Mouse (Mus musculus) heart, embryonic 10.5 days (tissue): ENCODE results near the gene Apol9b. TPM values are rescaled to one million over a fixed set of nuclear protein-coding genes. Genes with fewer than 3 reads are reported as not detected.
"Not testable (repeated sequence)": the region's sequence is repeated elsewhere in the genome, so short reads cannot be mapped to it uniquely, and the experiment has no call there.

ENCODE experiments used
- DNase-seq: peaks from one replicate; pipeline ENCODE4 v3.0.0-alpha.2; 2017; ENCODE audit warnings: low spot score
- H3K27ac ChIP-seq: fragments of 300-500 bp; sonication (generic); 2 replicates; pipeline ENCODE4 v1.5.1; 2016; ENCODE audit warnings: mild to moderate bottlenecking
- H3K27me3 ChIP-seq: fragments of 300-500 bp; sonication (generic); 2 replicates; pipeline ENCODE4 v1.6.1; 2016; ENCODE audit warnings: mild to moderate bottlenecking; ENCODE audit not compliant: poor library complexity, insufficient read depth, severe bottlenecking
- H3K36me3 ChIP-seq: fragments of 300-500 bp; sonication (generic); 2 replicates; pipeline ENCODE4 v1.6.1; 2016; ENCODE audit warnings: mild to moderate bottlenecking, moderate library complexity
- H3K4me1 ChIP-seq: fragments of 300-500 bp; sonication (generic); 2 replicates; pipeline ENCODE4 v1.6.1; 2016; ENCODE audit warnings: mild to moderate bottlenecking
- H3K4me3 ChIP-seq: fragments of 300-500 bp; sonication (generic); 2 replicates; pipeline ENCODE4 v1.5.1; 2016; ENCODE audit warnings: mild to moderate bottlenecking, moderate library complexity
- H3K9me3 ChIP-seq: fragments of 300-500 bp; sonication (generic); 2 replicates; pipeline ENCODE4 v1.6.1; 2016; ENCODE audit warnings: mild to moderate bottlenecking, moderate library complexity
- WGBS: fragments of 180-500 bp; shearing (Covaris S2); methylation state at CpG from one replicate; pipeline ENCODE4 v1.1.7; 2016; 5-methylcytosine and 5-hydroxymethylcytosine counted together
- polyA plus RNA-seq: library from polyadenylated mRNA; unstranded; fragments of >200 nt; fragmentation: Nextera tagmentation; extraction: Ambion mirVana; gene quantifications from 2 replicates; pipeline ENCODE4 v1.2.1, GENCODE M21; 2016

Apol9b gene
- polyA plus RNA-seq, 1 experiment from 2014 or later, result not detected

DNA sequence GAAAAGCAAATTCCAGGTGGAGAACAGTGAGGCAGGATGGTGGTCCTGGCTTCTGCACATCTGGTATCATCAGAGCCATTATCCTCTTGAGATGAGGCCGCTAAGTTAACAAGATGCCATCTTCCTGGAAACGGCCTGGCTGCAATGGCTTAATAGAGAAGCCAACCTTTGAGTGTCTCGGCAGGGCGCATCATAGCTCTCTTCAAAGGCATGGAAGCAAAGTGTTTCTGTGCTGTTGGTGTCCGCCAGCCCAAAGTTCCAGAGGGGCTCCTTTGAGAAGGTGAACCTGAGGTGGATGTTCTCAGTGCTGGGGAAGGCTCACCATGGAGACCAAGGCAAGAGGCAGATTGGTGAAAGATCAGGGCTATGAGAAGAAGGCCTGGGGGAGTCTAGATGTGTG lies 2.8 kb downstream of the Apol9b start:
- no peaks in the 10 kb centered on the region for H3K9me3 ChIP-seq
- peaks cover 9% of the 10 kb centered on the region; the same call in 1 of the 2 replicates for H3K4me1 ChIP-seq
- WGBS, result 81% methylated on average over 5 of the region's 5 CpGs
- H3K27ac ChIP-seq, result no peak overlapping the region
- H3K27me3 ChIP-seq, result peaks cover 5% of the 10 kb centered on the region; the same call in 1 of the 2 replicates
- no peaks in the 10 kb centered on the region for H3K36me3 ChIP-seq
- peak; percentile 61 for DNase-seq
- no peak overlapping the region for H3K4me3 ChIP-seq

DNA sequence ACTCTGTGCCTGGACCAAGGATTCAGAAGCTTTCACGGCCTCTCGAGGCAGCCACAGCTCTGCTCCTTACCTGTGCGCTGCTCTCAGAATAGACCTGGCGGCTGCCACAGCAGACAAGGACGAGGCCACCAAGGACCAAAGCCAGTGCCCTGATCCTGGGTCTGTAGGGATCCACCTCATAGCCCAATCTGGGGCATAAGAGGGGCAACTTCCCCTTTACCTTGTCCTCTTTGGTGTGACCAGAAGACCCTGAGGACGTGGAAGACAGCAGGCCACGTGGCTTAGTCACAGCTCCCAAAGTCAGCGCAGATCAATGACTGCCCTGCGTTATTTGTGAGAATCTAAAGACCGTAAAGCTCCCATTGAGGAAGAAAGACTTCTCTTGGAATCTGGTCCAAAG lies 4.0 kb downstream of the Apol9b start:
- H3K27me3 ChIP-seq, H3K27ac ChIP-seq, H3K4me3 ChIP-seq, H3K9me3 ChIP-seq, H3K36me3 ChIP-seq, DNase-seq: not testable (repeated sequence)
- 72% methylated on average over 10 of the region's 10 CpGs for WGBS
- peaks cover 11% of the 10 kb centered on the region; the same call in 1 of the 2 replicates for H3K4me1 ChIP-seq

DNA sequence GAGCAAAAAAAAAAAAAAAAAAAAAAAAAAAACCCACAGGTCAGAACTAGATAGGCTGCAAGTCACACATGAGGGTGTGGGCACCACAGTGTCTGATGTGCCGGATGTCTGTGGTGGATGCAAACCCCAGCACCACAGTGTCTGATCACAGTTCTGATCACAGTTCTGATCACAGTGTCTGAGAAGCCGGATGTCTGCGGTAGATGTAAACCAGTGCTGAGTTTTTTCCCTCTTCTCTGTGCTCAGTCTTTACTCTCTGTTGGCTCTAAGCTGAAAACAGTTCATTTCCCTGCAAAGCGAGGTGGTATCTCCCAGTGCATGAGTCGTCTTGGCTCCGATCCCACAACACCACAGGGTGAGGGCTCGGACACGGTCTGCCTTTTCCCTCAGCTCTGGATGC lies 4.5 kb downstream of the Apol9b start:
- not testable (repeated sequence) for H3K4me3 ChIP-seq, H3K9me3 ChIP-seq, H3K27me3 ChIP-seq, H3K27ac ChIP-seq, H3K36me3 ChIP-seq
- peaks cover 11% of the 10 kb centered on the region; the same call in 1 of the 2 replicates for H3K4me1 ChIP-seq
- DNase-seq, result peak; percentile 62
- 60% methylated on average over 8 of the region's 8 CpGs for WGBS

DNA sequence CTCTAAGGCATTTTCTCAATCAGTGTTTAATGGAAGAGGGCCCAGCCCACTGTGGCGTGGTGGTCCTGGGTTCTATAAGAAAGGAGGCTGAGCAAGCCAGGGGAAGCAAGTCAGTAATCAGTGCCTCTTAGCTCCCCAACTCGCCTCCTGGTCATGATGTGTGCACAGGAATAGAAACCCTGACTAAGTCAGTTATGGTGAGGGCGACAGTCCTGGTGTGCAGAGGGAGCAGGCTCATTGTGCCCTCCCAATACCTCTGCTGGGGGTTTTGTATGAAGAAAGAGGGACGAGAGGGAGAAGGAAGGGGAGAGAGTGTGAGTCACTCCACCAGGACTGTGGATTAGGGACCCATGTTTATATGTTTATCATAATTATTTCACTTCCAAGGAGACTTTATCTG lies 5.1 kb downstream of the Apol9b start:
- H3K36me3 ChIP-seq, H3K4me3 ChIP-seq, H3K27ac ChIP-seq, H3K27me3 ChIP-seq, H3K9me3 ChIP-seq: not testable (repeated sequence)
- DNase-seq, result peak; percentile 61
- 42% methylated on average over 4 of the region's 4 CpGs for WGBS
- H3K4me1 ChIP-seq, result peaks cover 11% of the 10 kb centered on the region; the same call in 1 of the 2 replicates

DNA sequence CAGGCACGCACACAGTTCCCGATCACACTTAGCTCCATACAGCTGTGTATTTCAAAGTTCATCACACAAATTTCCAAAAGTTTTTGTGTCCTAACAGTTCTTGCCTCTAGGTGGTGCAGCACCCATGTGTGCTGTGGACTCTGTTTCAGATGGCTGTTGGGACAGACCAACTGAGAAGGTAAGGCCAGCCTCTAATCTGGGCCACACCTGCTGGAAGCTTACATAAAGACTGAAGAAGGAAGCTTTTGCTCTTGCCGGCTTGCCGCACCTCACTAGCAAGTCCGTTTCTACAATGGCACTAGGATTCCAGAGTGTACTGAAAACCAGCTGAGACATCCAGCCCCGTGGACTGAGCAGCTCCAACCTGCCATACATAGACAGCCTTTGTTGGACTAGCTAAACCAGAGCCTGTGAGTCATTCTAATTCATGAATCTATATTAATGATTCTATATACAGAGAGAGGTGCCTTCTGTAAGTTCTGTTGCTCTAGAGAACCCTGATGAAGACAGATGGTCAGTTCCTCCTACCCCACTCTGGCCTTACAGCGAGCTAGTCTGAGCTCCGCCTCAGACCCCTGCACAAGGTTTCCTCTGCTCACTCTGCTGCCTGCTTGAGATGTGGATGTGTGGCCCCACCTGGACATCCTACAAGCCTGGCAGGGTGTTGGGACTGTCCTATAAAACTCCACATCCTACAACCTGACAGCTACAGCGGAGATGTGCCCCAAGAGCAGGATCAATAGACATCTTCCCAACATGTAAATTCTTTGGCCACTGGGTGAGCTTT lies 11.9 kb downstream of the Apol9b start:
- Histone ChIP-seq H3K4me1 (0 out of 2 replicates have a peak, but pooled peaks cover 6% of the 10 kb centered on the region), H3K4me3 (no peak overlapping the region), H3K27me3 (peaks cover 5% of the 10 kb centered on the region; the same call in 1 of the 2 replicates), H3K27ac (no peak overlapping the region), H3K36me3 (no peaks in the 10 kb centered on the region), H3K9me3 (no peaks in the 10 kb centered on the region)
- DNase-seq, result peak; percentile 73
- WGBS, result 74% methylated on average over 9 of the region's 9 CpGs

DNA sequence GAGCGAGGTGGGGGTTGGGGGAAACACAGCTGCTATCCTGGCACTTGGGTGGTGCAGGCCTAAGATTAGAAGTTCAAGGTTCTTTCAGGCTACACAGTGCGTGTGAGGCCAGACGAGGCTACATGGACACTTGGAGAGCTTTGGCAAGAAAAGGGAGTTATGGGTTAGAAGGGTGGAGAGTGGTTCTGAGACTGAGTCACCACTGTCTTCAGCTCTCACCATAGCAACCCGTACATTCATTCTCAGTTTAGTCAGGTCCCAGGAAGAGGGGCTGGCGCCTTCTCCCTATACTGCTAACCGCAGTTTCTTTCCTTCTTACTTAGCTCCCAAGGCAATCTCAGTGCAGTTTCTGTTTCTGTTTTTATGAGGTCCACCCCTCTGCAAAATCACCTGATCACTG lies 12.7 kb downstream of the Apol9b start:
- 78% methylated on average over 6 of the region's 6 CpGs for WGBS
- H3K4me3 ChIP-seq, H3K27ac ChIP-seq, H3K9me3 ChIP-seq, H3K27me3 ChIP-seq, H3K4me1 ChIP-seq, H3K36me3 ChIP-seq: not testable (repeated sequence)
- DNase-seq, result peak; percentile 58

DNA sequence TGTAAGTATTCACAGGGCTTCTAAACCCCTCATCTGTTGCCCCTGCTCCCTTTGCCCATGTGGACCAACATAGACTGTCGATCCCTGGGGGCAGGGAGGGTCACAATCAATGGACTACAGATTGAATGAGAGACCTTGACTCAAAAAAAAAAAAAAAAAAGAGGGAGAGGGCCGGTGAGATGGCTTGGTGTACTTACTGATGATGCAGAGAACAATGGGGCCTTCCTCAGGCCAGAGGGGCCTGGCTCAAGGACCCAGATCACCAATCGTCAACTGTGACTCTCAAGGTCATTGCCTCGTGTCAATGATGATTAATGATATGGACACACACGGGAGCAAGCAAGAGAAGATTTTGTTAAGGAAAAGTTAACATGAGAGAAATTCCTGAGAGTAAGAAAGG lies 15.8 kb downstream of the Apol9b start:
- Histone ChIP-seq H3K27me3 (no peaks in the 10 kb centered on the region; the same call in 1 of the 2 replicates), H3K9me3 (no peaks in the 10 kb centered on the region), H3K36me3 (no peaks in the 10 kb centered on the region), H3K27ac (no peak overlapping the region), H3K4me1 (peaks cover 4% of the 10 kb centered on the region; the same call in 1 of the 2 replicates), H3K4me3 (no peak overlapping the region)
- no peak for DNase-seq
- 39% methylated on average over 5 of the region's 5 CpGs for WGBS

DNA sequence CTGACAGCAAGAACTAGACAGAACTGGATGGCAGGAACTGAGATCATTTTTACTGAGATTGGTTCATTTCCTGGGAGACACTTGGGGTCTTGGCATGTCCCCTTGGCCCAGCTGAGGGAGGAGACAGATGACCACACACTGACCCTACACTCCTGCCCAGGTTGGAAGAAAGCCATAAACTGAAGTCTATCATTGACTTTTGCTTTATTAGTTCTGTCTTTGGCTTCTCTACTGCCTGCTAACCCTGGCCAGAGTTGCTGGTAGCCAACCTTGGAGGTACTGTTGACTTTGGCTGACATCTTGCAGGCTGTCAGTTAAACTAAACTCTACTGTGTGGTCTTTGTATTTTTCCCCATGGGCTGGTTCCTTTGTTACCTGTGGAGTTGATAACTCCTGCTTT lies 16.2 kb downstream of the Apol9b start:
- Histone ChIP-seq H3K27ac (no peak overlapping the region), H3K36me3 (no peaks in the 10 kb centered on the region), H3K27me3 (no peaks in the 10 kb centered on the region; the same call in 1 of the 2 replicates), H3K4me1 (peaks cover 4% of the 10 kb centered on the region; the same call in 1 of the 2 replicates), H3K4me3 (no peak overlapping the region), H3K9me3 (no peaks in the 10 kb centered on the region)
- peak; percentile 42 for DNase-seq

DNA sequence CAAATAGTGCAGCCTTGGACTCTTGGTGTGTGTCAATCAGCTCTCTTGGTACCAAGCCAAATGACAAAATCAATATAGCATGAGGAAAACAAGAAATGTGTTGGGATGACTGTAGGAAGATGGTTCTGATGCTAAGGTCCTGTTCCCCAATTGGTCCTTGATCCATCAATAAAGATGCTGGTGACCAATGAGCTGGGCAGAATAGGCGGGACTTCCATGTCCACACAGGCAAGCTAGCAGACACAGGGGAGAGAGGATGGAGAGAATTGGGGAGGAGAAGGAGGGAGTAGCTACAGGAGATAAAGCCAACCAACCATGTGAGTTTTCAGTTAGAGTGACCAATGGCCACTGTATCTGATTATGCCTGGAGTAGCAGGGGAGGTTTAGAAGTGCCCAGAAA lies 17.5 kb downstream of the Apol9b start:
- H3K27me3 ChIP-seq, result no peaks in the 10 kb centered on the region; the same call in 1 of the 2 replicates

DNA sequence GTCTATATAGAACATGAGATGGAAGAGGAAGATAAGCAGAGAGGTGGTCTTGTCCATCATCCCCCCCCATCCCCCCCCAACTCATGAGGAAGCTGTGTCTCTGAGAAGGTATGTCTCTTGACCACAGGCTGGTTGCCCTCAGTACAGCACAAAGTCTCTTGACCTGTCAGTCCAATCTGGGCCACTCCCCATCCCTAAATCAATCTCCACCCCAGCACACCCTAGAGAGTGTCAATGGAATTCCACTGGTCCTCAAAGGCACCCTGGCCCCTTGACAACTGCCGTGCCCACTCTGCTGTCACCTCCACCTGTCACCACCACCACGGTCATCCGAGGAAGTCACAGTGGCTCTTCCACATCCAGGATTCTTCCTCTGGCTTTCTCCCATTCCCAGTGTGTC lies 19.6 kb downstream of the Apol9b start:
- no peak for DNase-seq
- H3K27me3 ChIP-seq, result peaks cover 8% of the 10 kb centered on the region; the same call in 1 of the 2 replicates
- H3K9me3 ChIP-seq, result no peaks in the 10 kb centered on the region
- H3K27ac ChIP-seq, result no peak overlapping the region
- WGBS, result 52% methylated on average over 3 of the region's 3 CpGs
- no peaks in the 10 kb centered on the region for H3K36me3 ChIP-seq
- H3K4me1 ChIP-seq, result peaks cover 5% of the 10 kb centered on the region; the same call in 1 of the 2 replicates
- no peak overlapping the region for H3K4me3 ChIP-seq

More for the DNA sequence above, 17.5 kb downstream of the Apol9b start:
- H3K36me3 ChIP-seq, result no peaks in the 10 kb centered on the region
- 86% methylated on average over 1 of the region's 1 CpGs for WGBS
- no peaks in the 10 kb centered on the region for H3K9me3 ChIP-seq
- H3K4me3 ChIP-seq, result no peak overlapping the region
- no peak overlapping the region for H3K27ac ChIP-seq
- H3K4me1 ChIP-seq, result peaks cover 4% of the 10 kb centered on the region; the same call in 1 of the 2 replicates
- no peak for DNase-seq

DNA sequence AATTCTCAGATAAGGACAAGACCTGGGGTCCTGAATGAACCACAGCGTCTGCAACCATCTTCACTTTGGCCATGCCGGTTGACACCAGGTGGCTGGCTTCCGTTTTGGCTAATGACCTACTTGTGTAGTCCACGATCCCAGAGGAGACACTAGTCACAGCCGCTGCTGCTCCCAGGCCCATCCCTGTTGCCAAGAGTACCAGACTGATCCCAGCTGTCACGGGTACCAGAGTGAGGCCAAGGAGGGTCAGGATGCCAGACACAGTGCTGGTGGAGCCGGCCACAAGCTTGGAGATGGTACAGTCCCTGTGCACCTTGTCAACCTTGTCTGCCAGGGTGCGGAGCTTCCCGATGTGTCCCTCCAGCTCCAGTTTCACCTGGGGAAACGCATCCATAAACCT lies 20.9 kb downstream of the Apol9b start:
- Histone ChIP-seq H3K4me1 (peaks cover 11% of the 10 kb centered on the region; the same call in 1 of the 2 replicates), H3K4me3 (no peak overlapping the region), H3K9me3 (no peaks in the 10 kb centered on the region), H3K27me3 (peaks cover 9% of the 10 kb centered on the region; the same call in 1 of the 2 replicates), H3K27ac (no peak overlapping the region), H3K36me3 (no peaks in the 10 kb centered on the region)
- 88% methylated on average over 10 of the region's 10 CpGs for WGBS
- DNase-seq, result no peak

DNA sequence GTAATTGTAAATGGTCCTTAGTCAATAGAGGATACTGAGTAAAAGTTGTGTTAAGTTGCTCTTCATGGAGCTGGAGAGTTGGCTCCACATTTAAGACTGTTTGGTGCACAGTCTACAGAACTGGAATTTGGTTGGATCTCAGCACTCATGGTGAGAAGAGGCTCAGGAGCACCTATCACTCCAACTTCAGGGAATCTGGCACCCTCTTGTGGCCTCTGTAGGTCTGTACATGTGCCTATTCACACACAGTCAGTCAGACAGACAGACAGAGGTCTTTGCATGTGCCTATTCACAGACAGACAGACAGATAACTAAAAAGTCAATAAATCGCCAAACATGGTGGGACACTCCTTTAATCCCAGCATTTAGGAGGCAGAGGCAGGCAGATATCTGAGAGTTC lies 21.6 kb downstream of the Apol9b start:
- peaks cover 11% of the 10 kb centered on the region; the same call in 1 of the 2 replicates for H3K4me1 ChIP-seq
- H3K9me3 ChIP-seq, result no peaks in the 10 kb centered on the region
- no peaks in the 10 kb centered on the region for H3K36me3 ChIP-seq
- no peak overlapping the region for H3K27ac ChIP-seq
- H3K27me3 ChIP-seq, result 0 out of 2 replicates have a peak, but pooled peaks cover 15% of the 10 kb centered on the region
- DNase-seq, result no peak
- 27% methylated on average over 1 of the region's 1 CpGs for WGBS
- no peak overlapping the region for H3K4me3 ChIP-seq

DNA sequence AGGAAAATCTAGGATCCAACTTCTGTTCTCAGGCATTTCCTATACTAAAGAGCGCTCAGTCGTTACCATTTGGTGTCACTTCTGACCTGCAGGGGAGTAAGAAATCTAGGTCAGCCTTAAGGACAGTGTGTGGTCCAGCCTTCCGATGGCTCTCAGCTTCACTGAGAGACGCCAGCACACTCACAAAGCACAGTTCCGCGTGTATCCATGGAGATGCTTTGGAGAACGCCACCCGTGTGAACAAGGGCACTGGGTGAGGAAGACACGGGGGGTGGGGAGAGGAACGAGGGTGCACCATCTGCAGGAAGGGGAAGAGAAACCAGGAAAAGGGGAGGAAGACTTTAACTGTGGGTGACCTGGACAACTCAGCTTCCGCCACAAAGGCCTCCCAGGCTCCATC lies 23.6 kb downstream of the Apol9b start:
- Histone ChIP-seq H3K27me3 (0 out of 2 replicates have a peak, but pooled peaks cover 15% of the 10 kb centered on the region), H3K36me3 (no peaks in the 10 kb centered on the region), H3K9me3 (no peaks in the 10 kb centered on the region), H3K4me3 (no peak overlapping the region), H3K27ac (no peak overlapping the region), H3K4me1 (peaks cover 17% of the 10 kb centered on the region; the same call in 1 of the 2 replicates)
- DNase-seq, result no peak
- 62% methylated on average over 11 of the region's 11 CpGs for WGBS
